Mouse (Mus musculus): ENCODE data around the gene Clrn2. TPM values are rescaled to one million over a fixed set of nuclear protein-coding genes. Genes with fewer than 3 reads are reported as not detected.
A peak's percentile ranks its signal among the peaks of the same experiment; 100 is the strongest.

Gene Clrn2
- total and polyA plus RNA-seq, 2 experiments from 2014 or later = 0.27 TPM; not detected in 1

- no peak for ATAC-seq (ENCODE audit: low FRiP score)
- H3K4me3 ChIP-seq (ENCODE audit: low read depth, low read length) = no peak overlapping the region
- H3K4me2 ChIP-seq (ENCODE audit: low read depth, low read length, poor library complexity, severe bottlenecking) = no peak overlapping the region
- H3K27ac ChIP-seq (ENCODE audit: low read depth, low read length) = no peak overlapping the region
- DNase-seq (ENCODE audit: low spot score) = no peak
- no peaks in the 10 kb centered on the region for H3K27me3 ChIP-seq (ENCODE audit: insufficient read depth, low read length)
- 93% methylated on average over 14 of the region's 14 CpGs for WGBS
- no peaks in the 10 kb centered on the region for H3K9me3 ChIP-seq (ENCODE audit: low read length)
- TF ChIP-seq CTCF (IDR thresholded peaks at IDR 0.05) = no peak
- H3K9ac ChIP-seq (replicated peaks; ENCODE audit: low read length, poor library complexity, severe bottlenecking) = no peak overlapping the region
- peaks cover 19% of the 10 kb centered on the region; the same call in 1 of the 2 replicates for H3K36me3 ChIP-seq (ENCODE audit: insufficient read depth, low read length)
- H3K4me1 ChIP-seq (ENCODE audit: insufficient read depth, low read length) = no peaks in the 10 kb centered on the region
Observed at GRCm38 (mm10) chr5:45435967-45436950, 17.3 kb upstream of the Clrn2 start.

DNA sequence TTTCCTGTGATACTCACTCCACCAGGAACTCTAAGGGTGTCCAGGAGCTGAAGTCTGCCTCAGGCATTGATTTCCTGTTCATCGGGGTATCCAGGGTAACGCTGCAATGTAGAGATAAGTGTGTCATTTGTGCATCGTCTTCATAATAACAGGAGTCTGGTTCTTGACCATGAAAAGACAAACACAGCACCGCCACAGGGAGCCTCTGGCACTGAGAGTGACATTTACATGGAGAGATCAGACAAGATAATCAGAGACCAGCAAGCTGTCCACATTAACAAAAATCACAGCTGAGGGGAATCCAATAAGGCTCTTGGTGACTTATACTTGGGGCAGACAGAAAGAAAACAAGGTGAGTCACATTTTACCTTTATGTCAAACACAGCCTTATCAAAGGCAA, 15.7 kb upstream of the Clrn2 start:
- Histone ChIP-seq H3K4me2 (ENCODE audit: low read depth, low read length, poor library complexity, severe bottlenecking) (no peak overlapping the region), H3K27ac (ENCODE audit: low read depth, low read length) (no peak overlapping the region), H3K36me3 (ENCODE audit: insufficient read depth, low read length) (peaks cover 19% of the 10 kb centered on the region; the same call in 1 of the 2 replicates), H3K9me3 (ENCODE audit: low read length) (no peaks in the 10 kb centered on the region), H3K9ac (replicated peaks; ENCODE audit: low read length, poor library complexity, severe bottlenecking) (no peak overlapping the region), H3K4me1 (ENCODE audit: insufficient read depth, low read length) (no peaks in the 10 kb centered on the region), H3K4me3 (ENCODE audit: low read depth, low read length) (no peak overlapping the region), H3K27me3 (ENCODE audit: insufficient read depth, low read length) (no peaks in the 10 kb centered on the region)
- no peak for ATAC-seq (ENCODE audit: low FRiP score)
- DNase-seq (ENCODE audit: low spot score) = peak; percentile 24
- TF ChIP-seq CTCF (IDR thresholded peaks at IDR 0.05) = no peak
- 60% methylated on average over 4 of the region's 4 CpGs for WGBS

DNA sequence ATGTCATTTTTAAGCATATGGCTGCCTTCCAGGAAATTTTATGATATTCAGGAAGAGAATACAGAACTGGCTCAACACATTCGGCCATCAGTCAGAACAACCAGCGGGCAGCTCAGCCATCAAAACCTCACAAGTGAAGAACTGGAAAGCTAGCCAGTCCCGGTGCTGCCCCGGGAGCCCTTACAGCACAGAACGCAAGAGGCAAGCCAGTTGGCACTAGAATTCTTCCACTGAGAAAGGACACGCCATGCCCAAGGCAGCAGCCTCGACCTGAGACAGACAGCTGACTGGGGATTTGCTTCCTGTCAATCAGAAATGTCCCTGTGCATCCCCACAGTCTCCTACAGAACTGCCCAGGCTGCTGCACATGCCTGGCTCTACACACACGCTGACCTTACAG, 15.2 kb upstream of the Clrn2 start:
- DNase-seq (ENCODE audit: low spot score) (no peak), ATAC-seq (ENCODE audit: low FRiP score) (no peak)
- 81% methylated on average over 8 of the region's 8 CpGs for WGBS
- Histone ChIP-seq H3K9ac (replicated peaks; ENCODE audit: low read length, poor library complexity, severe bottlenecking) (no peak overlapping the region), H3K36me3 (ENCODE audit: insufficient read depth, low read length) (peaks cover 16% of the 10 kb centered on the region; the same call in 1 of the 2 replicates), H3K4me3 (ENCODE audit: low read depth, low read length) (no peak overlapping the region), H3K27me3 (ENCODE audit: insufficient read depth, low read length) (no peaks in the 10 kb centered on the region), H3K4me1 (ENCODE audit: insufficient read depth, low read length) (no peaks in the 10 kb centered on the region), H3K9me3 (ENCODE audit: low read length) (no peaks in the 10 kb centered on the region), H3K4me2 (ENCODE audit: low read depth, low read length, poor library complexity, severe bottlenecking) (no peak overlapping the region), H3K27ac (ENCODE audit: low read depth, low read length) (no peak overlapping the region)
- TF ChIP-seq CTCF (IDR thresholded peaks at IDR 0.05) = no peak

DNA sequence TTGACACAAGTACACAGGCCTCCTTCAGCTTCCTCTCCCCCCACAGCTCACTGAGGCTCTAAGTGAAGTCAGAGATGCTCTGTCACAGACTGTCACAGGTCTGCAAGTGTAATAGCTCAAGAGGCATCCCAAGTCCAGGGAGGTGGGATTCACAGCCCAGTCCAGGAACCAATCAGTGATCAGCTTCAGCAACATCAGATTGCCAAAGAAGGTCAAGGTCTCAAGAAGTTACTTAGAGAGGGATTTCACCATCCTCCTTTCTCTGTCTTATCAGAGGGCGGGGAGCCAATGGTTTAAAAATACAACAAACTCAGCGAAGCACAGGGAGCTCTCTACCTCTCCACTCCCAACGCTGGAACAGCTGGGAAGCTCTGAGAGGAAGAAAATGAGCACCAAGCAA, 12.4 kb upstream of the Clrn2 start:
- TF ChIP-seq CTCF (IDR thresholded peaks at IDR 0.05) = no peak
- Histone ChIP-seq H3K27ac (ENCODE audit: low read depth, low read length) (no peak overlapping the region), H3K9me3 (ENCODE audit: low read length) (no peaks in the 10 kb centered on the region), H3K27me3 (ENCODE audit: insufficient read depth, low read length) (no peaks in the 10 kb centered on the region), H3K9ac (replicated peaks; ENCODE audit: low read length, poor library complexity, severe bottlenecking) (no peak overlapping the region), H3K4me2 (ENCODE audit: low read depth, low read length, poor library complexity, severe bottlenecking) (no peak overlapping the region), H3K36me3 (ENCODE audit: insufficient read depth, low read length) (peaks cover 9% of the 10 kb centered on the region; the same call in 1 of the 2 replicates), H3K4me3 (ENCODE audit: low read depth, low read length) (no peak overlapping the region), H3K4me1 (ENCODE audit: insufficient read depth, low read length) (no peaks in the 10 kb centered on the region)
- WGBS = 91% methylated on average over 3 of the region's 3 CpGs
- ATAC-seq (ENCODE audit: low FRiP score) = no peak
- no peak for DNase-seq (ENCODE audit: low spot score)

DNA sequence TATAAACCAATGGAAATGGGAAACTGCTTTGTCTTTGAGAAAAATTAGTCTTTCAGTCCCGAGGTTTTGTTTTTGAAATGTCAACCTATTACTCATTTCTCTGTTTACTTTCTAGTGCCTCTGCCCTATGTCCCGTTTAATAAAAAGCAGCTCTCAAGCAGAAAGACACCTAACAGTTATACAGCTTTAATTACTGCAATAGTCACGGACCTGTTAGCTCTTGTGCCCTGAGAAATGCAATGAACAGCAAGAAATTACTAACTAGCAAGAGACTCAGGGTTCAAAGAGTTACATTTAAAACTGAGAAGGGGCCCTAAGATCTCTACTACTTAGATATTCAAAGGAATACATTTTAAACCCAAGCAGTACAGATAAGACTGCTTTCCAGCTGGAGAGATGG, 11.8 kb upstream of the Clrn2 start:
- WGBS = 93% methylated on average over 3 of the region's 3 CpGs
- no peak overlapping the region for H3K4me3 ChIP-seq (ENCODE audit: low read depth, low read length)
- no peak overlapping the region for H3K4me2 ChIP-seq (ENCODE audit: low read depth, low read length, poor library complexity, severe bottlenecking)
- H3K9me3 ChIP-seq (ENCODE audit: low read length) = no peaks in the 10 kb centered on the region
- no peak for TF ChIP-seq CTCF (IDR thresholded peaks at IDR 0.05)
- H3K27me3 ChIP-seq (ENCODE audit: insufficient read depth, low read length) = no peaks in the 10 kb centered on the region
- no peaks in the 10 kb centered on the region for H3K4me1 ChIP-seq (ENCODE audit: insufficient read depth, low read length)
- ATAC-seq (ENCODE audit: low FRiP score) = no peak
- no peak overlapping the region for H3K9ac ChIP-seq (replicated peaks; ENCODE audit: low read length, poor library complexity, severe bottlenecking)
- no peak overlapping the region for H3K27ac ChIP-seq (ENCODE audit: low read depth, low read length)
- DNase-seq (ENCODE audit: low spot score) = no peak
- peaks cover 9% of the 10 kb centered on the region; the same call in 1 of the 2 replicates for H3K36me3 ChIP-seq (ENCODE audit: insufficient read depth, low read length)
